ENCODE assay signal across 9 mouse cellular contexts in the genomic region with DNA sequence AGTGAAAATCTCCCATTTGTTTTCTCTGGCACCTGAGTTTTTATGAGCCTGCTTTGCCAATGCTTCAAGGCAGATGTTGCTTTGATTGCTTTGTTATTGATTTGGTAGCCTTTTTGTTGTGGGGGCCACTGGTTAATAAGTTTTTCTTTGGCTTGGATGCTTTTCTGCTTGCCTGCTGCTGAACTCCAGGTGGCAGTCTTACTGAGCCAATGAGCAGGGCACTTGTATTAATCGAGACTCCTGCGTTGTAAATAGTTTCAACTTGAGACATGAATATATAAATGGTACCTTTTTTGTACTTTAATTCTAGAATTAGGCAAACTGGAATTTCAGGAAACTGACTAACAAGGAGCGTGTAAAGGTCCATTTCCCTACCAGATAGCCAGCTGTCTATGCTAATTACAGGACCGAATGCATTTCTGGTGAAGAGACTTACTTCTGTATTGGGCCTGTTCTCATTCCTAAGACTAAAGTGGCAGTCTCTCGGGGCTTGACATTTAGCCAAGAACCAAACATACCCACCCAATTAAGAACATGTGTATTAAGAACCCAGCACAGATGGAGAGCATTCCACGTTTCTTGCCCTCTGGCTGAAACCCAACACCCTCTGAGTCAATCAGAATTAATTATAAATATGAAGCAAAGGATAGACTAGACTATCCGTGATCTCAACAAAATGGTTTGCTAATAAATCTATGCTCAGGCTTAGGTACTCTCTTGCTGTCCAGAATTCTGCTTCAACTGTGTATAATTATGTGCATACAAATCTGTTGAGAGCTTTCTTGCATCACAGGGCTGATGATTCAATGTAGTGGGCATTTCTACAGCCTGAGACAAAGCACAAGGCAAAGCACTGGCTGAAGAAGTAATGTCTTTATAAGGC. TPM values are rescaled to one million over a fixed set of nuclear protein-coding genes. Genes with fewer than 3 reads are reported as not detected.
DNase-seq lines count a peak whose midpoint lies in the region; ATAC-seq and TF ChIP-seq lines count a peak whose summit lies in the region.
"Had no signal": no experiment of that assay in that cellular context is flagged by ENCODE, and none has a peak within 500 bp of the region (broad histone marks: within the 10 kb centered on the region; RNA-seq: fewer than 3 reads in every experiment).

No protein-coding gene starts in this region.

- peak; percentile 65 for TF ChIP-seq CTCF in forebrain, postnatal 0 days (IDR thresholded peaks at IDR 0.05; ENCODE audit: low read depth)

- no peak for DNase-seq in forebrain, embryonic 10.5 days (ENCODE audit: extremely low spot score, low spot score)
- peak; percentile 13 for DNase-seq in kidney, adult 9 months
- DNase-seq in kidney, postnatal 14 days: no peak
- DNase-seq in MN1 (ENCODE audit: low spot score): peak; percentile 42
- DNase-seq in forebrain, postnatal 0 days: peak; percentile 47
- no peak for DNase-seq in urinary bladder, adult 18-20 months (ENCODE audit: low spot score in 2 of 2)
- no peak for DNase-seq in gastrocnemius, postnatal 25 days
- DNase-seq: thymus, adult 18-20 months had no signal

- no peak for ATAC-seq in forebrain, embryonic 12.5 days (ENCODE audit: low FRiP score)
- peak; percentile 76 for ATAC-seq in forebrain, postnatal 0 days

- H3K9ac ChIP-seq in forebrain, embryonic 12.5 days: no peak overlapping the region
- H3K9ac ChIP-seq in forebrain, postnatal 0 days: no peak overlapping the region

- H3K4me1 ChIP-seq in forebrain, embryonic 12.5 days: peaks cover 11% of the 10 kb centered on the region; the same call in 1 of the 2 replicates
- no peaks in the 10 kb centered on the region for H3K4me1 ChIP-seq in forebrain, embryonic 10.5 days
- no peaks in the 10 kb centered on the region for H3K4me1 ChIP-seq in forebrain, postnatal 0 days (ENCODE audit: insufficient read depth)

- H3K27ac ChIP-seq in forebrain, embryonic 12.5 days: peak overlapping the region; percentile 61
- H3K27ac ChIP-seq in forebrain, embryonic 10.5 days: no peak overlapping the region
- no peak overlapping the region for H3K27ac ChIP-seq in forebrain, postnatal 0 days (ENCODE audit: low read depth, low read length)

- no peaks in the 10 kb centered on the region for H3K9me3 ChIP-seq in forebrain, embryonic 12.5 days
- no peaks in the 10 kb centered on the region for H3K9me3 ChIP-seq in forebrain, embryonic 10.5 days
- H3K9me3 ChIP-seq in forebrain, postnatal 0 days (ENCODE audit: low read length): no peaks in the 10 kb centered on the region

- no peaks in the 10 kb centered on the region for H3K27me3 ChIP-seq in forebrain, embryonic 12.5 days
- H3K27me3 ChIP-seq in forebrain, embryonic 10.5 days (ENCODE audit: poor library complexity, severe bottlenecking): no peaks in the 10 kb centered on the region
- H3K27me3 ChIP-seq in forebrain, postnatal 0 days (ENCODE audit: insufficient read depth, low read length): no peaks in the 10 kb centered on the region

- H3K36me3 ChIP-seq in forebrain, embryonic 12.5 days (replicated peaks): peaks cover 47% of the 10 kb centered on the region
- peaks cover 91% of the 10 kb centered on the region for H3K36me3 ChIP-seq in forebrain, embryonic 10.5 days (replicated peaks)
- H3K36me3 ChIP-seq in forebrain, postnatal 0 days (ENCODE audit: insufficient read depth): peaks cover 14% of the 10 kb centered on the region

- WGBS in forebrain, embryonic 12.5 days: 54% methylated on average over 7 of the region's 7 CpGs
- WGBS in forebrain, embryonic 10.5 days: 71% methylated on average over 7 of the region's 7 CpGs
- 12% methylated on average over 7 of the region's 7 CpGs for whole genome bisulfite sequencing in forebrain, postnatal 0 days

- H3K4me3 ChIP-seq in forebrain, embryonic 12.5 days (replicated peaks): no peak overlapping the region
- H3K4me3 ChIP-seq in forebrain, embryonic 10.5 days: no peak overlapping the region
- no peak overlapping the region for H3K4me3 ChIP-seq in forebrain, postnatal 0 days (ENCODE audit: low read depth, low read length)

- no peak overlapping the region for H3K4me2 ChIP-seq in forebrain, embryonic 12.5 days
- no peak overlapping the region for H3K4me2 ChIP-seq in forebrain, postnatal 0 days (ENCODE audit: low read depth)

RNA-seq across cellular contexts. Expression of gene Calu, which starts 14.6 kb away (rescaled TPM):
- 192 and 207 TPM in 2 replicates for polyA plus RNA-seq in forebrain, embryonic 12.5 days (2016; fragmentation: Nextera tagmentation; extraction: Ambion mirVana)
- 225 and 238 TPM in 2 replicates for polyA plus RNA-seq in forebrain, embryonic 10.5 days (2016; fragmentation: Nextera tagmentation; extraction: Ambion mirVana)
- 132 and 159 TPM in 2 replicates for total RNA-seq in forebrain, postnatal 0 days (2014; rRNA removed)
- polyA plus RNA-seq in forebrain, postnatal 0 days (2015; fragmentation: Nextera tagmentation; extraction: Ambion mirVana): 122 and 134 TPM in 2 replicates
- 100 to 1,000 TPM in 1 of 2 experiments, 10 to 100 TPM in 1; 99.7 to 108 TPM for total RNA-seq in gastrocnemius, postnatal 25 days (2021)

RNA-seq across cellular contexts. Expression of gene Opn1sw, which starts 25.8 kb away (rescaled TPM):
- 0.23 and 0.37 TPM in 2 replicates for polyA plus RNA-seq in forebrain, embryonic 12.5 days (2016; fragmentation: Nextera tagmentation; extraction: Ambion mirVana)
- 0.24 and 0.28 TPM in 2 replicates for polyA plus RNA-seq in forebrain, embryonic 10.5 days (2016; fragmentation: Nextera tagmentation; extraction: Ambion mirVana)
- total RNA-seq in forebrain, postnatal 0 days (2014; rRNA removed): 7.0 TPM in 1 of 2 replicates, not detected in the other
- 0.45 and 0.74 TPM in 2 replicates for polyA plus RNA-seq in forebrain, postnatal 0 days (2015; fragmentation: Nextera tagmentation; extraction: Ambion mirVana)
- under 1 TPM; 0.13 to 0.32 TPM for total RNA-seq in gastrocnemius, postnatal 25 days (2021)

RNA-seq across cellular contexts. Expression of gene Ccdc136, which starts 33.6 kb away (rescaled TPM):
- polyA plus RNA-seq in forebrain, embryonic 12.5 days (2016; fragmentation: Nextera tagmentation; extraction: Ambion mirVana): 27.2 and 29.9 TPM in 2 replicates
- 21.2 and 21.6 TPM in 2 replicates for polyA plus RNA-seq in forebrain, embryonic 10.5 days (2016; fragmentation: Nextera tagmentation; extraction: Ambion mirVana)
- total RNA-seq in forebrain, postnatal 0 days (2014; rRNA removed): 46.6 and 56.9 TPM in 2 replicates
- 34.4 and 43.0 TPM in 2 replicates for polyA plus RNA-seq in forebrain, postnatal 0 days (2015; fragmentation: Nextera tagmentation; extraction: Ambion mirVana)
- total RNA-seq in gastrocnemius, postnatal 25 days (2021): 10 to 100 TPM in 1 of 2 experiments, 1 to 10 TPM in 1; 8.0 to 14.1 TPM

RNA-seq across cellular contexts. Expression of gene Fam71f1, which starts 43.5 kb away (rescaled TPM):
- polyA plus RNA-seq in forebrain, embryonic 12.5 days (2016; fragmentation: Nextera tagmentation; extraction: Ambion mirVana): not detected in 2 replicates
- polyA plus RNA-seq in forebrain, embryonic 10.5 days (2016; fragmentation: Nextera tagmentation; extraction: Ambion mirVana): not detected in 2 replicates
- total RNA-seq in forebrain, postnatal 0 days (2014; rRNA removed): not detected in 2 replicates
- not detected in 2 replicates for polyA plus RNA-seq in forebrain, postnatal 0 days (2015; fragmentation: Nextera tagmentation; extraction: Ambion mirVana)
- total RNA-seq in gastrocnemius, postnatal 25 days (2021): not detected

Comparison
In these comparisons a context has a peak if more than half of its experiments do, and no peak if none do; other contexts are left out.
1. DNase-seq: peak in kidney, adult 9 months (single experiment), MN1 (single experiment) and forebrain, postnatal 0 days (single experiment); none in forebrain, embryonic 10.5 days (single experiment), kidney, postnatal 14 days (single experiment), urinary bladder, adult 18-20 months (0 of 2) and gastrocnemius, postnatal 25 days (single experiment).